Mouse (Mus musculus) left cerebral cortex, postnatal 10 days (tissue): ENCODE measurements around the gene Mdp1. TPM values are rescaled to one million over a fixed set of nuclear protein-coding genes. Genes with fewer than 3 reads are reported as not detected.

Experiments used
- DNase-seq, 2 experiments: peaks; one replicate each; pipeline ENCODE4 v3.0.0; 2021 to 2022; ENCODE audit warnings: low spot score in 2 of 2, mixed read lengths in 1 of 2; ENCODE audit errors: extremely low spot score in 1 of 2
- intact Hi-C: fragments of 180-260 bp; cut with DNase I; formaldehyde crosslinking; loops from one replicate; pipeline ENCODE4 v1.15.1; 2025
- total RNA-seq, 2 experiments: library from RNA; stranded (reverse); gene quantifications; 2 replicates each; pipeline ENCODE4 v1.2.3; 2021

The Mdp1 gene
- total RNA-seq, 2 experiments from 2014 or later, result 43.7 to 48.4 TPM

GRCm38 (mm10) chr14:55644261-55644888 lies 15.9 kb downstream of the Mdp1 start:
- intact Hi-C loops, result no loop called here
- DNase-seq, result no peak

- intact Hi-C loops, result no loop called here
- peak; percentile 66 to 85 for DNase-seq
Observed at GRCm38 (mm10) chr14:55643060-55643907, 17.0 kb downstream of the Mdp1 start, which contains the start of gene Tm9sf1. TSS of gene Tm9sf1 (minus strand) at chr14:55643806.

DNA sequence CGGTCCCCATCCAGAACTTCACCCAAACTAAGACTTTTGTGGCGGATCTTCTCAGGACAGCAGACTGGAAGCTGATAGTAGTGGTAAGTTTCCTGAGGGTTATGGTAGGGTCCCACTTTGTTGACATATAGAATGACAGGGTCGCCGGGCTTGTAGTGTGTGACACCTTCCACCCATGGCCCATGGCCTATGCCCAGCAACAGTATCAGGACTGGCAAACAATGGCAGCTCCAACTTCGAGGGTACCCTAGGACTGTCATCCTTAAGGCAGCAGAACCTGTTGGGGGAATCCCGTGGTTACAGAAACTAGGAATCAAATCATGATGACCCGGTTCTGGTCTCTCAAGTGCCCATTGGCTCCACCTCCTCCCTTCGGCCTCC lies 17.6 kb downstream of the Mdp1 start:
- no peak for DNase-seq
- intact Hi-C loops, result no loop called here

GRCm38 (mm10) chr14:55641291-55641690 lies 19.0 kb downstream of the Mdp1 start:
- no peak for DNase-seq
- intact Hi-C loops, result no loop called here

- intact Hi-C loops, result no loop called here
- DNase-seq, result no peak
Observed at GRCm38 (mm10) chr14:55640816-55641215, 19.5 kb downstream of the Mdp1 start.

DNA sequence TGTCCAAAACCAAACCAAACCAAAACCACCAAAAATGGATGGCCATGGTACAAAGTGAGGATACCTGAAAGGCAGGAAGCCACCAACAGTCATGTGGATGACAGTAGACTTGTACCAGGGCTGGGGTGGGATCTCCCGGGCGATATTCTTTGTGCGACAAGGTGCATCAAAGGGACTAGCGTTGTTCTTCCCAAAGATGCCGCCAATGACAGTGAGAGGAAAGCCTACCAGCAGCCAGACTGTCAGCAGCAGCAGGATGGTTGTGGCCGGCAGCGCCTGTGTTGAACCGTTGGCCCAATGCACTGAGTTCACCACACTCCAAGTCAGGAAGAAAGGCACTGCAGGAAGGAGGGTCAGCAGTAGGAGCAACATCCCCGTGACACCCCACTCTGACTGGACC lies 22.5 kb downstream of the Mdp1 start, which contains the start of gene Gm49378:
Gene Gm49378, minus strand, starts transcription at position 101 of the 400 bp plus-strand sequence.
- intact Hi-C loops, result no loop called here
- no peak for DNase-seq

DNA sequence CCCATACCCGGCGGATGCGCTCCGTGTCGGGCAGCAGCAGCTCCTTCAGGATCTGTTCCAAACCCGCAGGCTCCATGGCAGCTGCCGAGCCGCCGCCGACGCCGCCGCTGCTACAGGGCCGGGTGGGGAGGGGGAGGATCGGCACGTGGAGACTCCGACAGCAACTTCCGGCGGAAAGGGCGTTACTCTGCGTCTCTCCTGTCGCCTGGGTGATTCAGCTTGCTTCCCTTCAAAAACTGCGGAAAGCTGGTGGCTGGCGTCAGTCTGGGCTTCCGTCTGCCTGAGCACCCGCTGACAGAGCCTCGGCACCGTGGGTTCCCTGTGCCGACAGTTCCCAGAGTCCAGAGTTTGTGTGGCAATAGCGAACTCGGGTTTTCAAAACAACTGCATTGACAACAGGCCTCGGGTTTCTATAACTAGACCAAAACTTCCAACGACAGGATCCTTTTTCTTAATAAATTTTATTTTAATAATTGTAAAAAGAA lies 24.7 kb downstream of the Mdp1 start, which contains the start of gene Ipo4:
Gene Ipo4, minus strand, starts transcription at position 435 of the 485 bp plus-strand sequence.
- intact Hi-C loops, result no loop called here
- DNase-seq, result peak; percentile 89 to 94

DNA sequence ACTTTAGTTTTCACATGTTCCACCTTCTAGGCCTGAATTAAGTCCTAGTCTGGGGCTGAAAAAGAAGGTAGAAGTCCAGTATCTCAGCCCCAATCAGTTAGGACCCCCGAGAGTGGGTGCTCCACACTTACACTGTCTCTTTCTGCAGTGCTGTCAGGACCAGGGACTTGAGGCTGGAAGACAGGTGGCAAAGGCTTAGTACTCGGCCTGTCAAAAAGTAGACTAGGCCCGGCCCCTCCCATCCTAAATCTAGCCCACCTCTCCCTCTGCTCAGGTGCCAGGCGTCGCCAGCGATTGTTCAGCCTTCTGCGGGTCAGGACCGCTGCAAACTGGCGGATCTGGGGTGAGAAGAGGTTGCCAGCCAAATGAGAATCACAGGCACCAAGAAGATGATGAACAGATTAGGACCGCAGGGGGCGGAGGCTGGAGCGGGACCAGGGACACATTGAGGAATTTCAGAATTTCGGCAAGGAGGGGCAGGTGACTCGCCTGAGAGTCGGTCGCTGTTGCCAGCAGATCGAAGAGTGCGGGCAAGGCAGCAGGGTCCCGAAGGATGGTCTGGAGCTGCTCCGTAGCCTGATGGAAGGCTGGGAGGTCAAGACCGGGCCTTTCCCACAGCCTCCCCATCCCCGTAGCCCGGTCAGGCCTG lies 25.3 kb downstream of the Mdp1 start:
- peak; percentile 20 to 51 for DNase-seq
- intact Hi-C loops, result no loop called here

- intact Hi-C loops, result no loop called here
- DNase-seq, result no peak
Observed at GRCm38 (mm10) chr14:55629312-55629711, 31.0 kb downstream of the Mdp1 start.

GRCm38 (mm10) chr14:55628077-55628827 lies 32.1 kb downstream of the Mdp1 start:
- intact Hi-C loops, result no loop called here
- no peak for DNase-seq

- DNase-seq, result peak in 1 of 2 experiments; percentile 23
- intact Hi-C loops, result no loop called here
Observed at GRCm38 (mm10) chr14:55618486-55619195, 41.7 kb downstream of the Mdp1 start.

- intact Hi-C loops, result no loop called here
- peak in 1 of 2 experiments; percentile 51 for DNase-seq
Observed at GRCm38 (mm10) chr14:55617822-55618221, 42.5 kb downstream of the Mdp1 start, which contains the start of gene Rec8. TSS of gene Rec8 (plus strand) at chr14:55618037.

DNA sequence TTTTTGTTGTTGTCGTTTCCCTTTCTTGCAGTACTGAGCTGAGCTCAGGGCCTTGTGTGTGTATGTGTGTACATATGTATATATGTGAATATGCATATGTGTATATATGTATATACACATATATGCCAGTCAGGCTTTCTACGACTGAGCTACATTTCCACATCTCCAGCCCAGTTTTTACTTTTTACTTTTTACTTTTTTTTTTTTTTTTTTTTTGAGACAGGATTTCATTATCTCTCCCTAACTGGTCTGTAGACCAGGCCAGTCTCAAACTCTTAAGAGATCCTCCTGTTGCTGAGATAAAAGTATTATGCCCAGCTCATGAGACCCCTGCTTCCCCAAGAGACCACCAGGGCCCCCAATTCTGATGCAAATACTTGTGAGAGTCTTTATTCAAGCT lies 43.5 kb downstream of the Mdp1 start:
- intact Hi-C loops, result no loop called here
- no peak for DNase-seq

DNA sequence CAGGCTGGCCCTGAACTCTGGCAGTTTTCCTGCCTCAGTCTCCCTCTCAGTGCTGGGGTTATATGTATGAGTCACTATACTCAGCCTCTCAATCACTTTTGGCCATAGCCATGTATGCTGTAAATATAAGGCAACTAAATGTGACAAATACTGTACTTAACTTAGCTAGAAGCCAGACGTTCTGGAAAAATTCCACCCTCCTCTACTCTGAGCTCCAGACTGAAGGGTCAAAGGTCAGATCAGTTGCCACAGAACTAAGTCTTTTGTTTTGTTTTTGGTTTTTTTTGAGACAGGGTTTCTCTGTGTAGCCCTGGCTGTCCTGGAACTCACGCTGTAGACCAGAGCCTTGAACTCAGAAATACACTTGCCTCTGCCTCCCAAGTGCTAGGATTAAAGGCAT lies 44.4 kb downstream of the Mdp1 start:
- intact Hi-C loops, result no loop called here
- DNase-seq, result no peak

DNA sequence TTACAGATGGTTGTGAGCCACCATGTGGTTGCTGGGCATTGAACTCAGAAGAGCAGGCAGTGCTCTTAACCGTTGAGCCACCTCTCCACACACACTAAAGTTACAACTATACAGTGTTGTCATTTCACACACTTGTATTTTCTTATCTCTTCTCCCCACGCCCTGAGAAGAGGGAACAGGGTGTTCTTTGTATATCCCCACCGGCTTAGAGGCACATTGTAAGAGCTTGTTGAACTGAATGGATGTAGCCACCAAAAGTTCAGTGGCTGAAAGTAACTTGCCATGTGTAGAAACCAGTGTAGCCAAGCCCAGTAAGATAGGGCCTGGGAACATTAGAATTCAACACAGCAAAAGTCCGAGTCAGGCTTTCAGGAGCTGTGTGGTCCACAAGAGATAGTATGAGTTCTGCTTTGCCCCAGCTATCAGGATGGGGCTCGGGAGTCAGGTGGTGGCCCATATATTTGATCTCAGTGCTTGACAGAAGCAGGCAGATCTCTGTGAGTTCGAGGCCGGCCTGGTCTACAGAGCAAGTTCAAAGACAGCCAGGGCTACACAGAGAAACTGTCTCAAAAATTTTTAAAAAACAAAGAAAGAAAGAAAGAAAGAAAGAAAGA lies 45.6 kb downstream of the Mdp1 start:
- intact Hi-C loops, result no loop called here
- DNase-seq, result no peak

DNA sequence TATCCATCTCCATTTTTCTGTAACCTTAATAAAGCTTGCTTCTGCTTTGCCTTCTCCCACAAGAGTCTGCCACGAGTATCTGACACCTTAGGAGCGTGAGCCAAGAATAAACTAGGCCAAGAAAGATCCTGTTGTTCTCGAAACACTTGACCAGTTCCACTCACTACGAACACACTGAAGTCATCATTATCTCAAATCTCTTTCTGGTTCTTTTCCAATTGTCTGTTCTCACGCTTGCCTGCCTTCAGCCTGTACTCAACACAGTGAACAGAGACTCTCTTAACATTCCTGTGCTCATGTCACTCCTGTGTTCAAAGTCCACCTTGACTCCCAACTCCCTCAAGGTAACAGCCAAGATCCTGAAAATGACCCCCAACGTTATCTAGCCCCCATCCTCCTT lies 47.0 kb downstream of the Mdp1 start:
- intact Hi-C loops, result no loop called here
- DNase-seq, result no peak

- DNase-seq, result no peak
- intact Hi-C loops, result no loop called here
Observed at GRCm38 (mm10) chr14:55608339-55608738, 52.0 kb downstream of the Mdp1 start.
